Mouse (Mus musculus) adrenal gland, adult 8-10 months (tissue): ENCODE results near the gene Fbxo46. TPM values are rescaled to one million over a fixed set of nuclear protein-coding genes. Genes with fewer than 3 reads are reported as not detected.
"Not testable (repeated sequence)": the region's sequence is repeated elsewhere in the genome, so short reads cannot be mapped to it uniquely, and the experiment has no call there.

Experiments
- DNase-seq: peaks from one replicate; pipeline ENCODE4 v3.0.0; 2022
- total RNA-seq, 4 experiments: library from RNA; stranded (reverse); gene quantifications; 2 replicates each; pipeline ENCODE4 v1.2.4; 2022

Fbxo46 gene
- total RNA-seq, 4 experiments from 2014 or later = 13.6 to 17.6 (median 16.1) TPM

- DNase-seq = no peak
Observed at GRCm38 (mm10) chr7:19136673-19137334, 17.1 kb downstream of the Fbxo46 start.

DNA sequence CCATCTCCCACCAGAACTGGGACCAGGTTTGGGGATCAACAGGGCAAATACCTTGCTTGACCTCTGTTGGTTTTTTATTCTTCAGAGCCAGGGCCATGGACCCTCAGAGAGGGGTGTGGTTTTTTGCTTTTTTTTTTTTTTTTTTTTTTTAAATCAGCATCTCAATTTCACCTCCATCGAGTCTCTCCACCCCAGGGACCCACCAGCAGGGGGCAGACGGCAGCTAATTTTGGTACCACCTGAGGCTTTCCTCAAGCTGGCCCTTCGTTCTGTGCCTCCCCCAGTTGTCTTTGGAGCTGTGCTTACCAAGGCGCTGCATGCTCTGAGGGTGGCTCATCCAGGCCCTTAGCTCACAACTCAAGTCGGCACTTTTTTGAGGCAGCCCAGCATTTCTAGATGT is 17.7 kb downstream of the Fbxo46 start:
- DNase-seq = no peak

DNA sequence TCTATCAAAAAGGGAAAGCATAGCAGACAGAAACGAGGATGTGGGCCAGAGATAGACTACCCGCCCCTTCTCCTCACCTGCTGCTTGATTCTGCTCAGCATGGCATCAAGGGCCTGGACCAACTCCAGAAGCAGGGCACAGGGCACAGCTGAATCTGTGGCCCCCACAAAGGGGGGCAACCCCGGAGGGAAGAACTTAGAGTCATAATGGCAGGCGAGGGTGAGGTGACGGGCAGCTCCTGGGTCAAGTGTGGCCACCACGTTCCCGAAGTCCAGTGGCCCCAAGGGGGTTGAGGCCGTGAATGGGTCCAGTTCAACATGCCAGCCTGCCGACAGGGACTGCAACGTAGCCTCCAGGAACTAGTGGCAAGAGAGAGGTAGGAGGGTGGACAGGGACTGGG is 27.1 kb downstream of the Fbxo46 start:
- no peak for DNase-seq

- no peak for DNase-seq
Observed at GRCm38 (mm10) chr7:19147497-19148045, 27.9 kb downstream of the Fbxo46 start.

DNA sequence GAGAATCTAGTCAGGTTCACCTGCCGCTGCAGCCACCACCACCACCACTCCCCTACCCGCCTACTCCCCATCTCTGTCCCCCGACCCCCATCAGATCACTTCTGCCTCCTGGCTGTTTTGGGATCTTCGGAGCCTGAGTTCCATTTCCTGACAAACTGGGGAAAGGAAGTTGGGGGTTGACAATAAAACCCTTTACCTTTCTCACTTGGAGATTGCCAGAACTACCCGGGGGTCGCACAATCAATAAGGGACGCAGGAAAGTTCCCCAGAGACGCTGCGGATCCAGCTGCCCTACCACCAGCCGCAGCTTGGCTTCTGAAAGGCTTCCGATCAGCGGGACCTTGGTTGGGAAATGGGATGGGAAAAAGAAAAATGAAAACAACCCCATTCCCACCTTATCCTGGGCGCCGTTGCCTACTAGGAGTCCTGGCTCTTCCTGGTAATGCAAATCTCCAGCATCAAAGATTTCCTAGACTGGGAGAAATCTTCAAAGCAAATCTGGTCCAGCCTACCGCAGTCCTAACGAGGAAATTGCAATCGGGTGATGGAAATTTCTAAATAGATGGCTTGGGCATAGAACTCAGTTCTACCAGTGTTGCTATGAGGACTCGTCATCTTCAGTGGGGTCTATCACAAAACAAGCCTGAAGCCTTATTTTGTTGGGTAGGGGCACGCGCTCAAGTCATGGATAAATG is 28.7 kb downstream of the Fbxo46 start:
- no peak for DNase-seq

DNA sequence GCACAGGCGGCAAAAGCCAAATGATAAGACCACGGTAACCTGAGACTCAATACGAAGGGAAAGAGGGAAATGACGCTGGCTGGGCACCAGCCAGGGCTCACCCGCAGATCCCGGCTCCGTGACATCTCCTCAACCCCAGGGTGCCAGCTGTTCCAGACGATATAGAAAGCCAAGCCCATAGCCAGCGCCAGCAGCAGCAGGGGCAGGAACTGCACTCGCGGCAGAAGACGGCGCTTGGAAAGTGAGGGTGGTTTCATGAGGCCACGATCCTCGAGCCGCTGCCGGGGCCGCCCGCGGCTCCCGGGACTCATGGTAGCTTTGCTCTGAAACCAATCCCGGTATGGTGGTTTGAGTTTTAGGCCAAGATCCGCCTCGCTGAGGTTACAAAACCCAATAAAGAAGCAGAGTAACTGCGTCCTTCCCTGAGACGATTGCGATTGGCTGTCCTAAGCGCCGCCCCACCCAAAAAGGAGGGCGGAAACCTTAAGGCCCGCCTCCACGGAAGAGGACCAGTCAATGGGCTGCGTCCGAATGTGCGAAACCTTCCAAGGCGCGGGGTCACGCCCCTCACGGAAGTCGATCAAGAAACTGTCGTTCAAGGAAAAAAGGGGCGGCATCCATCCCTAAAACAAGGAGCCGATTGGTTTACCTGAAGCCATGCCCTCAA is 29.3 kb downstream of the Fbxo46 start, which contains the start of gene Qpctl:
Qpctl (minus strand) TSS at position 417 of the 667 bp plus-strand sequence.
- DNase-seq = peak; percentile 99

GRCm38 (mm10) chr7:19149626-19150025 is 30.0 kb downstream of the Fbxo46 start, which contains the start of gene Snrpd2:
TSS of gene Snrpd2 (plus strand) at chr7:19149722.
- DNase-seq = peak; percentile 92

- DNase-seq = not testable (repeated sequence)
Observed at GRCm38 (mm10) chr7:19151121-19151520, 31.5 kb downstream of the Fbxo46 start.

GRCm38 (mm10) chr7:19154796-19155195 is 35.1 kb downstream of the Fbxo46 start:
- DNase-seq = no peak

GRCm38 (mm10) chr7:19155825-19156475 is 36.3 kb downstream of the Fbxo46 start:
- DNase-seq = peak; percentile 57

- DNase-seq = peak; percentile 84
Observed at GRCm38 (mm10) chr7:19157160-19157800, 37.6 kb downstream of the Fbxo46 start.

- no peak for DNase-seq
Observed at GRCm38 (mm10) chr7:19158601-19159000, 38.9 kb downstream of the Fbxo46 start.

DNA sequence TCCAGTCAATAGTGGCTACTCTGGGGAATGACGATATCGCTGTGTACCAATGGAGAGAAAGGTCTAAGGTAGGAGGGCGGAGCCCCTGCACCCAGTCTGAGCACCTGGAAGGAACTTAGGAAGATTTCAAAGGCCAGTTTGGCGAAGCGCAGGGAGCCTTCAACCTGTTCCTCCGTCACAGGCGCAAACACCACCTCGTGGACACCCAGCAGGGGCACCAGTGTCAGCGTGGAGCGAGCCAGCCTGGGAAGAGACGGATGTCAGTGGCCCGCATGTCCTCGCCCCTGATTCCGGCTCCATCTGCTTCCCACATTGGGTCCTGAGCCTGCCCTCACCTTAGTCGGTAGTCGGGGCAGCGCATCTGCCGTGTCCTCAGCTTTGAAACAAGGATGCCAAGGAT is 39.8 kb downstream of the Fbxo46 start:
- DNase-seq = no peak

GRCm38 (mm10) chr7:19160115-19160514 is 40.5 kb downstream of the Fbxo46 start:
- no peak for DNase-seq

DNA sequence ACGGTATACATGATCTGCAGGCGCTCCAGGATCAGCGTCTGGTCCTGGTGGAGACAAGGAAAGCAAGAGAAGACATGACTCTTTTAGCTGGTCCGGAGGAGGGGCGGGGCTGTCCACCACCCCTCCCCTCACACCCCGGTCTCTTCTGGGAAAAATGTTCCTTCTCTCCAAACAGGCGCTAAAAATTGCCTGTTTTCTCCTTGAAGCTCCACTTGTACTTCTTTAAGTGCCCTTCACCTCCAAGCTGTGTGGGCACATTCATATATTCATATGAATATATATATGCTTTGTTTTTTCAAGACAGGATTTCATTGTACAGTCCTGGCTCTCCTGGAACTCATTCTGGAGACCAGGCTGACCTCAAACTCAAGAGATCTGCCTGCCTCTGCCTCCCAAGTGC is 43.3 kb downstream of the Fbxo46 start:
- DNase-seq = no peak

DNA sequence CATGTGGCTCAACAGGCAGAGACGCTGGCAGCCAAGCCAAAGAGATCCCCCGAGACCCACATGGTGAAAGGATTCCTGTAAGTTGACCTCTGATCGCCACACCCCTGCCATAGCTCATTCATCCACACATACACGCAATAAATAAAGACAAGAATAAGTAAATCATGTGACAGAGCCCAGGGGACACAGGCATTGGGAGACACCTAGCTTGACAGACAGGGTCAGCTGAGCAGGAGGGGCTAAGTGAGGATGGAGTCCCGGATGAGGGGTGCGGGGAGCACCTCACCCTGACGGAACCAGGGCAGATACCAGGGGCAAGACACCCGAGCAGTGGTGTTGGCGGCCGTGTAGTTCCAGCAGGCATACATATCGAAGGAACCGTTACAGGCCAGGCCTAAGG is 44.1 kb downstream of the Fbxo46 start:
- no peak for DNase-seq

DNA sequence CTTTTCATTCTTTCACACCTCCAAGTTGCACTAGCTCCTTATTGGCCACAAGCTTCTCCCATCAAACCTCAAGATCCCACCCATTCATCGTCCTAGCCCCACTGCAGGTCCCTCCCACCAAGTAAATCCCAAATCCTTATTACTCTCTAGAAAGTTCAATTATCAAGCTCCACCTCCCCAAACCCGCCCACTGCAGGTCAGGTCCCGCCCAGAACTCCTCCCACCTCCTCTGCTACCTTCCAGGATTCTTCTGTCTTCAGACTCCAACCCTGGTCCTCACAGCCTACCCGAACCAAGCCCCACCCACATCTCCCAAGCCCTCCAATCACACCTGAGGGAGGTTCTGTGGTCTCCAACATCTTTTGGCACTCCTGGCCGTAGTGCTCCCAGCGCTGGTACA is 44.5 kb downstream of the Fbxo46 start:
- DNase-seq = no peak

DNA sequence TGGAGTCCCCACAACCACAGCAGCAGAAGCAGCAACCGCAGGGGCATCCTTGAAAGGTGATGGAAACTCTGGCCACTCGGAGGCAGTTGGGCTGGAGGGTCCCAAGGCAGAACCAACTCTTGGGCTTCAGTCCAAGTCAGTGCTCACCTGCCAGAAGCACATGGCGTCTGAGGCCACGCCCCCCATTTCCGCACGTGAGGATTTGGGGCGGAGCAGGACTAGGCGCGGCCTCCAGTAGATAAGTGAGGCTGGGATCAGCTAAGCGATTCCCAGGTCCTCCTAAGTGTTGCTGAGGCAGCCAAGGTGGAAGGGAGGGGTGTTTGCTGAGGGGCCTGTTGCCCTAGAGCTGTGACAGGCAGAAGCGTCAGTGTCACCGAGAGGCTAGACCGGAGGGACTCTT is 45.3 kb downstream of the Fbxo46 start:
- DNase-seq = no peak

GRCm38 (mm10) chr7:19165656-19166423 is 46.2 kb downstream of the Fbxo46 start, which contains the start of gene Gipr:
TSS of gene Gipr (minus strand) at chr7:19166127.
- no peak for DNase-seq

- no peak for DNase-seq
Observed at GRCm38 (mm10) chr7:19166990-19167389, 47.3 kb downstream of the Fbxo46 start.

GRCm38 (mm10) chr7:19169506-19169905 is 49.8 kb downstream of the Fbxo46 start:
- no peak for DNase-seq
